Mouse (Mus musculus) G1E (cell line): Measurements from ENCODE around the gene Mapk14. TPM values are rescaled to one million over a fixed set of nuclear protein-coding genes. Genes with fewer than 3 reads are reported as not detected.
"Not testable (repeated sequence)": the region's sequence is repeated elsewhere in the genome, so short reads cannot be mapped to it uniquely, and the experiment has no call there.

Experiments
- ATAC-seq: 2 replicates; pipeline ENCODE4 v1.8.0; 2016; ENCODE audit warnings: mild to moderate bottlenecking; ENCODE audit not compliant: insufficient number of reproducible peaks, poor library complexity, low FRiP score, severe bottlenecking; ENCODE audit errors: extremely low read depth
- DNase-seq: peaks from one replicate; pipeline ENCODE4 v3.0.0; 2012; ENCODE audit warnings: low spot score
- H3K27me3 ChIP-seq: 2 replicates; pipeline ENCODE4 v1.6.1; 2012; ENCODE audit warnings: mild to moderate bottlenecking, low read length, inconsistent platforms; ENCODE audit not compliant: insufficient read depth
- H3K36me3 ChIP-seq: replicated peaks from 2 replicates; pipeline ENCODE3; 2012; ENCODE audit warnings: mild to moderate bottlenecking, inconsistent platforms
- H3K4me1 ChIP-seq: 2 replicates; pipeline ENCODE4 v1.6.1; 2012; ENCODE audit warnings: low read depth, low read length, inconsistent platforms, mixed read lengths; ENCODE audit not compliant: insufficient read depth
- H3K4me3 ChIP-seq: 2 replicates; pipeline ENCODE4 v1.5.1; 2012; ENCODE audit warnings: low read depth, mild to moderate bottlenecking, inconsistent platforms, low read length, moderate library complexity, mixed read lengths
- H3K9me3 ChIP-seq: replicated peaks from 2 replicates; pipeline ENCODE4 v1.6.1; 2012; ENCODE audit warnings: inconsistent platforms
- CTCF ChIP-seq: IDR thresholded peaks from 2 replicates; pipeline ENCODE4 v1.5.1; 2012; ENCODE audit warnings: low read depth, low read length, inconsistent platforms, mixed read lengths
- GATA1 ChIP-seq: IDR thresholded peaks from 2 replicates; pipeline ENCODE4 v1.6.1; 2012; ENCODE audit warnings: borderline replicate concordance, low read length, inconsistent platforms, mixed read lengths
- GATA2 ChIP-seq: IDR thresholded peaks from 2 replicates; pipeline ENCODE4 v1.6.1; 2012; ENCODE audit warnings: low read depth, low read length, inconsistent platforms, borderline replicate concordance
- POLR2AphosphoS5 ChIP-seq: IDR thresholded peaks from 2 replicates; pipeline ENCODE4 v1.6.1; 2012; ENCODE audit warnings: low read depth, low read length, inconsistent platforms; ENCODE audit not compliant: insufficient replicate concordance
- TAL1 ChIP-seq: conservative IDR thresholded peaks from 2 replicates; pipeline ENCODE4 v1.6.1; 2012; ENCODE audit warnings: low read depth, low read length, inconsistent platforms, mixed read lengths
- polyA plus RNA-seq: library from polyadenylated mRNA; stranded (reverse); fragments of >175 nt; gene quantifications from 2 replicates; pipeline ENCODE4 v1.2.3, GENCODE M21; 2012
- total RNA-seq, 2 experiments: library from RNA; stranded (forward) in 1 of 2; stranded (reverse) in 1 of 2; fragments of 200-1000 nt in 1 of 2; fragments of >200 nt in 1 of 2; fragmentation: Nextera tagmentation in 1 of 2; gene quantifications; 2 replicates each; pipeline ENCODE4 v1.2.3; 2014 to 2017

Gene Mapk14
- total and polyA plus RNA-seq, 3 experiments = 55.9 to 67.4 (median 61.3) TPM

DNA sequence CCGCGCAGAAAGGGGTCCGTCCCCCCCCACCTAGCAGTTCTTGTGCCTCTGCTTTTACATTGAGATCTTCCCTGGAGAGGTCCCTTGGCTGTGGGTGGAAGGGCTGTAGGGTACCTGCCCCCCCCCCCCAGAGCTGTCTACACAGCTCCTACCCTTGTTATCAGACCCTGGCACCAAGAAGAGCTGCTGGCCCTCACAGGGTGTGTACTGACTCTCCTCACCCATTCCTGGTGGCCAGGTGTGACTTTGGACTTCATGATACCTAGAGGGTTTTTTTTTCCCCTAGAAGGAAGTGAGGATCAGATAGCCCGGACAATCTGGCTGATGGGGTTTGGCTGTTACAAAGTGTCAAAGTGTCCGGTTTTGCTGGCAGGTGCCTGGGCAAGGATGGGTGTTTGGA lies 80.2 kb downstream of the Mapk14 start:
- DNase-seq (no peak), ATAC-seq (no peak)
- Histone ChIP-seq H3K9me3 (peaks cover 2% of the 10 kb centered on the region), H3K36me3 (no peaks in the 10 kb centered on the region), H3K4me1 (no peaks in the 10 kb centered on the region), H3K4me3 (no peak overlapping the region), H3K27me3 (peaks cover 25% of the 10 kb centered on the region; the same call in 1 of the 2 replicates)
- no peak for TF ChIP-seq POLR2AphosphoS5
- no peak for TF ChIP-seq GATA1
- TF ChIP-seq CTCF = no peak
- TF ChIP-seq TAL1 = no peak
- no peak for TF ChIP-seq GATA2

- H3K4me1 ChIP-seq, H3K36me3 ChIP-seq, DNase-seq, H3K4me3 ChIP-seq, ATAC-seq, H3K9me3 ChIP-seq: not testable (repeated sequence)
- H3K27me3 ChIP-seq = peaks cover 34% of the 10 kb centered on the region; the same call in 1 of the 2 replicates
Observed at GRCm38 (mm10) chr17:28774303-28774702, 83.2 kb downstream of the Mapk14 start.

- ATAC-seq (no peak), DNase-seq (no peak)
- H3K36me3 ChIP-seq = no peaks in the 10 kb centered on the region
- TF ChIP-seq GATA2 = no peak
- TF ChIP-seq GATA1 = no peak
- no peak for TF ChIP-seq POLR2AphosphoS5
- no peak for TF ChIP-seq TAL1
- TF ChIP-seq CTCF = no peak
- peaks cover 2% of the 10 kb centered on the region for H3K9me3 ChIP-seq
- H3K27me3 ChIP-seq = peaks cover 30% of the 10 kb centered on the region; the same call in 1 of the 2 replicates
- H3K4me1 ChIP-seq = no peaks in the 10 kb centered on the region
- no peak overlapping the region for H3K4me3 ChIP-seq
Observed at GRCm38 (mm10) chr17:28775161-28775560, 84.0 kb downstream of the Mapk14 start.

DNA sequence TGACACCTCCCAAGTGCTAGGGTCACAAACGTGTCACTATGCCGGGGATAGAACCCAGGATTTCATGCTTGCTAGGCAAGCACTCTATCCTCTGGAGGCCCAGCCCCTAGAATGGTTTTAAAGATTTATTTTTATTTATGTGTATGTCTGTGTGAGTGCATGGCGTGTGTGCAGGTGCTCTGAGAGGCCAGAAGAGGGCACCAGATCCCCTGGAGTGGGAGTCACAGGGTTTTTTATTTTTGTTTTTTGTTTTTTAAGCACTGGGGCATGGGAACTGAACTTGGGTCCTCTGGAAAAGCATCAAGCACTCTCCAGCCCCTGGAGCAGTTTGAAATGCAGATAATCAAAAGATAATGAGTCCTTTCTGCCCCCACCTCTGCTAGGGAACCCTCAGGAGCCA lies 85.7 kb downstream of the Mapk14 start:
- TF ChIP-seq POLR2AphosphoS5 = no peak
- TF ChIP-seq TAL1 = no peak
- no peak for TF ChIP-seq GATA1
- no peak for TF ChIP-seq CTCF
- no peak for TF ChIP-seq GATA2
- H3K36me3 ChIP-seq = no peaks in the 10 kb centered on the region
- H3K9me3 ChIP-seq = peaks cover 2% of the 10 kb centered on the region
- ATAC-seq (no peak), DNase-seq (no peak)
- no peaks in the 10 kb centered on the region for H3K4me1 ChIP-seq
- peaks cover 21% of the 10 kb centered on the region; the same call in 1 of the 2 replicates for H3K27me3 ChIP-seq
- H3K4me3 ChIP-seq = no peak overlapping the region

GRCm38 (mm10) chr17:28777231-28778005 lies 86.3 kb downstream of the Mapk14 start:
- Histone ChIP-seq H3K9me3 (peaks cover 2% of the 10 kb centered on the region), H3K4me3 (no peak overlapping the region), H3K27me3 (peaks cover 21% of the 10 kb centered on the region; the same call in 1 of the 2 replicates), H3K4me1 (no peaks in the 10 kb centered on the region), H3K36me3 (no peaks in the 10 kb centered on the region)
- DNase-seq (no peak), ATAC-seq (no peak)
- TF ChIP-seq CTCF (no peak), POLR2AphosphoS5 (no peak), TAL1 (no peak), GATA2 (no peak), GATA1 (no peak)

- Histone ChIP-seq H3K9me3 (no peaks in the 10 kb centered on the region; the same call in 1 of the 2 replicates), H3K4me3 (no peak overlapping the region), H3K4me1 (no peaks in the 10 kb centered on the region), H3K27me3 (peaks cover 21% of the 10 kb centered on the region), H3K36me3 (no peaks in the 10 kb centered on the region)
- no peak for ATAC-seq
- no peak for DNase-seq
- TF ChIP-seq GATA2 (no peak), GATA1 (no peak), CTCF (no peak), POLR2AphosphoS5 (no peak), TAL1 (no peak)
Observed at GRCm38 (mm10) chr17:28779735-28780134, 88.6 kb downstream of the Mapk14 start.
